Mouse (Mus musculus) stomach, postnatal 0 days (tissue): ENCODE measurements around the gene Acot5.

Source experiments
- CTCF ChIP-seq: IDR thresholded peaks from 2 replicates; pipeline ENCODE4 v1.5.1; 2016; ENCODE audit warnings: antibody characterized with exemption, low read depth, mild to moderate bottlenecking, moderate library complexity
- EP300 ChIP-seq: optimal IDR thresholded peaks from 2 replicates; pipeline ENCODE3; 2016; ENCODE audit warnings: antibody characterized with exemption

GRCm38 (mm10) chr12:84114153-84114994 is 45.2 kb downstream of the Acot5 start, which contains the start of gene Dnal1:
- no peak for TF ChIP-seq EP300
- peak; percentile 39; the same call in 1 of the 2 replicates for TF ChIP-seq CTCF
